Mouse (Mus musculus) midbrain, embryonic 16.5 days (tissue): ENCODE data around the gene Socs5. TPM values are rescaled to one million over a fixed set of nuclear protein-coding genes. Genes with fewer than 3 reads are reported as not detected.

ENCODE experiments used
- ATAC-seq: fragments of 200-750 bp; cut with Nextera tagmentation; 2 replicates; pipeline ENCODE4 v1.8.0; 2017; ENCODE audit warnings: moderate TSS enrichment
- H3K27ac ChIP-seq: fragments of 300-500 bp; sonication (generic); 2 replicates; pipeline ENCODE4 v1.5.1; 2014; ENCODE audit warnings: mild to moderate bottlenecking, low read length, mixed read lengths
- H3K27me3 ChIP-seq: fragments of 300-500 bp; sonication (generic); 2 replicates; pipeline ENCODE4 v1.6.1; 2014; ENCODE audit warnings: low read depth, low read length, mixed read lengths; ENCODE audit not compliant: control insufficient read depth, insufficient read depth
- H3K36me3 ChIP-seq: fragments of 300-500 bp; sonication (generic); 2 replicates; pipeline ENCODE4 v1.6.1; 2014; ENCODE audit warnings: mild to moderate bottlenecking, low read length, moderate library complexity, mixed read lengths; ENCODE audit not compliant: control insufficient read depth, insufficient read depth
- H3K4me1 ChIP-seq: fragments of 300-500 bp; sonication (generic); 2 replicates; pipeline ENCODE4 v1.6.1; 2014; ENCODE audit warnings: mild to moderate bottlenecking, low read length, mixed read lengths; ENCODE audit not compliant: control insufficient read depth, insufficient read depth
- H3K4me2 ChIP-seq: fragments of 300-500 bp; sonication (generic); 2 replicates; pipeline ENCODE4 v1.6.1; 2014; ENCODE audit warnings: mild to moderate bottlenecking, low read length, mixed read lengths
- H3K4me3 ChIP-seq: fragments of 300-500 bp; sonication (generic); 2 replicates; pipeline ENCODE4 v1.5.1; 2014; ENCODE audit warnings: low read depth, mild to moderate bottlenecking, low read length, moderate library complexity, mixed read lengths
- H3K9ac ChIP-seq: fragments of 300-500 bp; sonication (generic); 2 replicates; pipeline ENCODE4 v1.6.1; 2014; ENCODE audit warnings: low read depth, low read length, mixed read lengths
- H3K9me3 ChIP-seq: fragments of 300-500 bp; sonication (generic); replicated peaks from 2 replicates; pipeline ENCODE4 v1.6.1; 2014; ENCODE audit warnings: mild to moderate bottlenecking, low read length, mixed read lengths; ENCODE audit not compliant: control insufficient read depth, poor library complexity, severe bottlenecking
- WGBS: fragments of 180-500 bp; shearing (Covaris S2); extraction: QIAGEN DNeasy Blood & Tissue Kit; methylation state at CpG from one replicate; pipeline ENCODE4 v1.1.7; 2014; 5-methylcytosine and 5-hydroxymethylcytosine counted together
- microRNA-seq: library from miRNA; unstranded; fragments of <30 nt; microRNA quantifications from one replicate; pipeline ENCODE4, GENCODE M21; 2017
- polyA plus RNA-seq: library from polyadenylated mRNA; unstranded; fragments of >200 nt; fragmentation: Nextera tagmentation; extraction: Ambion mirVana; gene quantifications from 2 replicates; pipeline ENCODE4 v1.2.1, GENCODE M21; 2015

The Socs5 gene
- polyA plus RNA-seq, 1 experiment from 2014 or later = 14.5 TPM

DNA sequence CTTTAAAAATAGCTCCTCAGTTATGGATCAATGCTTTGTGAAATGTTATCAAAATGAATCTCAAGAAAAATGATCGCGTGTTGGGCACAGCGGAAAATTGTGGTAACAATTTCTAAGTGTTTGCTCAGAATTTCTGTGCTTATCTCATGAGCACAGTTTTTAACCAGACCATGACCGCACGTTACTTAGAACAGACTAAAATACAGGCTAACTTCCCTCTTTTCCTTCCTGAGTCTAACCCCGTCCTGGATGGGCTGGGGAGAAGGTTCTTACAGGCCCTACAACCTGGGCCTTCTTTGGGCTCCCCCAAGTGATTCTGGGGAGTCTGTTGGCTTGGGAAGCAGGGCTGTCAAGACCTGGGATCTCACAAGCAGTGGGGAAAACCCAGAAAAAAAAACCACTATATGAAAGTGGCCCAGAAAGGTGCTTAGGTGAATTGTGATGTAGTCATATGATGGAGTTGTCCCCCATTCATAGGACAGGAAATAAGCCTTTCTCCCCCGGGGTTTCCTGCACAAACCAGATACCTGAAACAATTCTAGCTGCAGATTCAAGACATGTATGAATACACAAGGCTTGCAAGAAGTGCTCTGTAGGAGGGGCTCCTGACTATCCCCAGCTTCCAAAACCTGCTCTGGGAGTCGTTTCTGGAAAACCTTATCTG lies 74.3 kb downstream of the Socs5 start:
- no peaks in the 10 kb centered on the region for H3K36me3 ChIP-seq
- peaks cover 3% of the 10 kb centered on the region; the same call in 1 of the 2 replicates for H3K4me1 ChIP-seq
- H3K4me2 ChIP-seq = no peak overlapping the region
- H3K4me3 ChIP-seq = no peak overlapping the region
- no peaks in the 10 kb centered on the region for H3K27me3 ChIP-seq
- WGBS = 85% methylated on average over 8 of the region's 8 CpGs
- H3K9me3 ChIP-seq = no peaks in the 10 kb centered on the region
- H3K9ac ChIP-seq = no peak overlapping the region
- no peak for ATAC-seq
- no peak overlapping the region for H3K27ac ChIP-seq

DNA sequence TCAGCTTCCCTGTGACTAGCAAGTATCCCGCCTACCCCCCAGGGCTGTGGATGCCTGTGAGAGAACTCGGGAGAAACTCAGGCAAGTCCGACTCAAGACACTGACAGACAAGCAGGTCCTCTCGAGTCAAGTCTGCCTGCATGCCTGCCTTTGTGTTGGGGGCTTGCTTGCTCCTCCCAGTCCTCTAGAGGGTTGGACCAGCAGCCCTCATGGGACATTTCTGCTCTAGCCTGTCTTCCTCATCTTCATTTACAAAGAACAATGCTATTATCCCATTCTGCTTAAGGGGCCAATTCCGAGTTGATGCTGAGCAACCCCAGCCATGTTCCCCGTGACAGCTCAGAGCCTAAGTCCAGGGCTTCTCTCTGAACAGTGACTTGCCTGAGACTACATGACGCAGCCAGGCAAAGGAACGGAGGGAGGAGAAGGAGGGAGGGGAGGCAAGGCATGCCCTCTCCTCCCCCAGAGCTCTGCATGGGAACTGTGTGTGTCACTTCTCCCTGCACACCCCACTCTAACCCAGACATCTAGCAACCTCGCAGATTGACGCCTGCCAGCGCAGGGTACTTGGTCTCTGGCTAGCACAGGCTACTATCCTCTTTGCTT lies 78.1 kb downstream of the Socs5 start:
- Histone ChIP-seq H3K9me3 (no peaks in the 10 kb centered on the region), H3K4me3 (no peak overlapping the region), H3K27me3 (no peaks in the 10 kb centered on the region), H3K27ac (no peak overlapping the region), H3K4me2 (no peak overlapping the region), H3K36me3 (no peaks in the 10 kb centered on the region), H3K9ac (no peak overlapping the region), H3K4me1 (no peaks in the 10 kb centered on the region; the same call in 1 of the 2 replicates)
- ATAC-seq = no peak
- WGBS = 30% methylated on average over 11 of the region's 11 CpGs

DNA sequence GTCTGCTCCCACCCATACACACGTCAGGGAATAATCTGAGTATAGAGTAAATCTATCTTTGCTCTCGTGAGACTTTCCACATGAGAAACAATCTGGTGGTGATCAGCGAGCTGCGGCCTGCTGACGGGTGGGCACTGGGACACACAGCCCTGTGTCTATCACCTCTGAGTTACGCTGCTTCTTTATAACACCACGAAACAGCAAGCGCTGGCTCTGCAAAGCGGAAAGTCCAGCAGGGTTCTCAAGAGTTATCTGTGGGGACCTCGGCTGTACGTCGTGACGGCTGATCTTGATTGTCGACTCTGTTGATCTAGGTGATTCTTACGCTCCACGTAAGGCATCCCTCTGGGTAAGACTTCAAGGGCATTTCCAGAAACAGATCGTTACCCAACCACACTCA lies 79.5 kb downstream of the Socs5 start:
- no peak for ATAC-seq
- Histone ChIP-seq H3K4me3 (no peak overlapping the region), H3K9me3 (no peaks in the 10 kb centered on the region), H3K4me2 (no peak overlapping the region), H3K36me3 (no peaks in the 10 kb centered on the region), H3K9ac (no peak overlapping the region), H3K4me1 (no peaks in the 10 kb centered on the region; the same call in 1 of the 2 replicates), H3K27me3 (no peaks in the 10 kb centered on the region), H3K27ac (no peak overlapping the region)
- 54% methylated on average over 17 of the region's 17 CpGs for WGBS

Small RNA genes lying within 50 kb of the gene (microRNA-seq; reads per million reads assigned to microRNA genes)
- gene Gm22346 = not detected

Other genes starting within 250 kb of the Socs5 start
- gene Tmem247, start 190.3 kb upstream of the Socs5 start, polyA plus RNA-seq = not detected in 2 replicates
- 0.29 TPM in 1 of 2 replicates, not detected in the other for gene Atp6v1e2, start 159.8 kb upstream of the Socs5 start, polyA plus RNA-seq
- 5.3 and 6.0 TPM in 2 replicates for gene Rhoq, start 144.6 kb upstream of the Socs5 start, polyA plus RNA-seq
- gene Pigf, start 82.3 kb upstream of the Socs5 start, polyA plus RNA-seq = 30.9 and 32.7 TPM in 2 replicates
- gene Cript, start 82.1 kb upstream of the Socs5 start, polyA plus RNA-seq = 209 and 213 TPM in 2 replicates
- gene Mcfd2, start 158.3 kb downstream of the Socs5 start, polyA plus RNA-seq = 44.6 and 48.1 TPM in 2 replicates
- 4.2 and 6.4 TPM in 2 replicates for gene Ttc7, start 175.2 kb downstream of the Socs5 start, polyA plus RNA-seq